Comparison of ENCODE assay signal across 9 mouse cellular contexts in the genomic region with DNA sequence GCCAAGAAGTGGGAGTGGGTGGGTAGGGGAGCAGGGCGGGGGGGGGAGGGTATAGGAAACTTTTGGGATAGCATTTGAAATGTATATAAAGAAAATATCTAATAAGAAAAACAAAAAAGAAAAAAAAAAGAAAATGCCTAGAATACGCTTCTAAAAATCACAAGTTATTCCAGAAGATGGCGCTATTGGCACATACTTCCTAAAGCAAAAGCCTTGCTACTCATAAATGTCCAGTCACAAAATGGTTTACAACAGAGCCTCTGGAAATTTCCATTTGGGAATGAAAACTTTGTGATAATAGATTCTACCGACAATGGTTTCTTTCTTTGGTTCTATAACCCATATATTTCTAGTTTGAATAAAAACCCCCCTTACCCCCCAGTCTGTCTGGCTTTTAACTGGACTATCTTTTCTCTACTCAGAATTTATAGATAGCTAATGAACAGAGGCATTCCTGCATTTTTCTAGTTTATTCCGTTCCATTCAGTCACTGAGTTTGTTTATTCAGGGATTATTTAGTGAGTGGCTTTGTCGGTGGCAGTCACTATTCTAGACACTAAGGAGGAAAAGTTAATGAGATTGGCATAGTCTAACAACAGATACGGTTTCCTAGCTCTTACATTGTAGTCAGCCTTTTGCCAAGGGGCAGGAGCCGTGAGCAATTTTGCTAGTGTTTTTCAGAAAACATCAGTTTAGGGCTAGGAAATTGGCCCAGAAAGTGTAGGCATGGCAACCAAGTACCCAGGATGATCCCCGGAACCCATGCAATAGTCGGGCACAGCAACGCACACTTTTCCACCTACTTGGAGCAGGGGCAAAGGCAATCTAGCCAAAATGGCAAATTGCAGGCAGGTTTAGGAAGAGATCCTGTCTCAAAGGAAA. TPM values are rescaled to one million over a fixed set of nuclear protein-coding genes. Genes with fewer than 3 reads are reported as not detected.
DNase-seq lines count a peak whose midpoint lies in the region; ATAC-seq and TF ChIP-seq lines count a peak whose summit lies in the region.
"Had no signal": no experiment of that assay in that cellular context is flagged by ENCODE, and none has a peak within 500 bp of the region (broad histone marks: within the 10 kb centered on the region; RNA-seq: fewer than 3 reads in every experiment).

No protein-coding gene starts in this region.

- H3K4me3 ChIP-seq in forebrain, embryonic 13.5 days = no peak overlapping the region
- H3K4me3 ChIP-seq in forebrain, embryonic 12.5 days (replicated peaks) = no peak overlapping the region
- no peak overlapping the region for H3K4me3 ChIP-seq in liver, embryonic 14.5 days (ENCODE audit: insufficient read depth in 1 of 2, low read depth in 2 of 2, low read length in 2 of 2)
- no peak overlapping the region for H3K4me3 ChIP-seq in midbrain, embryonic 14.5 days (replicated peaks; ENCODE audit: low read depth, low read length)

- no peaks in the 10 kb centered on the region for H3K9me3 ChIP-seq in forebrain, embryonic 13.5 days (replicated peaks)
- no peaks in the 10 kb centered on the region for H3K9me3 ChIP-seq in forebrain, embryonic 12.5 days
- H3K9me3 ChIP-seq in liver, embryonic 14.5 days (ENCODE audit: control insufficient read depth, low read length) = no peaks in the 10 kb centered on the region
- no peaks in the 10 kb centered on the region for H3K9me3 ChIP-seq in midbrain, embryonic 14.5 days (ENCODE audit: control insufficient read depth, low read length)

- H3K9ac ChIP-seq in forebrain, embryonic 13.5 days = no peak overlapping the region
- no peak overlapping the region for H3K9ac ChIP-seq in forebrain, embryonic 12.5 days
- no peak overlapping the region for H3K9ac ChIP-seq in liver, embryonic 14.5 days (replicated peaks)
- H3K9ac ChIP-seq in midbrain, embryonic 14.5 days (replicated peaks; ENCODE audit: low read length) = no peak overlapping the region

- ATAC-seq in forebrain, embryonic 13.5 days = peak; percentile 45; the same call in 1 of the 2 replicates
- ATAC-seq in forebrain, embryonic 12.5 days (ENCODE audit: low FRiP score) = no peak
- no peak for ATAC-seq in liver, embryonic 14.5 days (ENCODE audit: insufficient read depth)
- ATAC-seq in midbrain, embryonic 14.5 days (ENCODE audit: low FRiP score, low TSS enrichment) = no peak
- ATAC-seq in erythroid progenitor cell, adult 5-6 weeks (replicated peaks; ENCODE audit: low FRiP score, poor library complexity, severe bottlenecking) = no peak

- no peaks in the 10 kb centered on the region for H3K36me3 ChIP-seq in forebrain, embryonic 13.5 days (ENCODE audit: poor library complexity, severe bottlenecking)
- no peaks in the 10 kb centered on the region for H3K36me3 ChIP-seq in forebrain, embryonic 12.5 days (replicated peaks)
- no peaks in the 10 kb centered on the region for H3K36me3 ChIP-seq in liver, embryonic 14.5 days (replicated peaks; ENCODE audit: control insufficient read depth, insufficient read depth, low read depth)
- no peaks in the 10 kb centered on the region for H3K36me3 ChIP-seq in midbrain, embryonic 14.5 days (ENCODE audit: control insufficient read depth, insufficient read depth, low read length)

- H3K27ac ChIP-seq in forebrain, embryonic 13.5 days = no peak overlapping the region
- H3K27ac ChIP-seq in forebrain, embryonic 12.5 days = no peak overlapping the region
- H3K27ac ChIP-seq in liver, embryonic 14.5 days = no peak overlapping the region
- H3K27ac ChIP-seq in midbrain, embryonic 14.5 days (replicated peaks; ENCODE audit: low read depth, low read length) = no peak overlapping the region

- no peak for DNase-seq in liver, embryonic 14.5 days (ENCODE audit: low read depth in 3 of 3, low spot score in 3 of 3)
- no peak for DNase-seq in liver
- peak; percentile 38 for DNase-seq in embryo, embryonic 11.5 days (ENCODE audit: low read depth, low spot score)
- DNase-seq in midbrain, embryonic 14.5 days = peak; percentile 88
- no peak for DNase-seq in thymus, adult 18-20 months

- 33% methylated on average over 11 of the region's 11 CpGs for WGBS in forebrain, embryonic 13.5 days
- 39% methylated on average over 11 of the region's 11 CpGs for WGBS in forebrain, embryonic 12.5 days
- 47% methylated on average over 11 of the region's 11 CpGs for WGBS in liver, embryonic 14.5 days (ENCODE audit: insufficient replicate concordance)
- 38% methylated on average over 11 of the region's 11 CpGs for WGBS in midbrain, embryonic 14.5 days

- TF ChIP-seq CTCF in liver, embryonic 14.5 days (IDR thresholded peaks at IDR 0.05; ENCODE audit: low read depth) = 0 out of 2 replicates have a peak, but pooled peaks have one; percentile 4

- 0 out of 2 replicates have a peak, but pooled peaks cover 4% of the 10 kb centered on the region for H3K27me3 ChIP-seq in forebrain, embryonic 13.5 days
- H3K27me3 ChIP-seq in forebrain, embryonic 12.5 days = peaks cover 13% of the 10 kb centered on the region
- no peaks in the 10 kb centered on the region for H3K27me3 ChIP-seq in liver, embryonic 14.5 days (ENCODE audit: control insufficient read depth, insufficient read depth, low read length)
- 0 out of 2 replicates have a peak, but pooled peaks cover 7% of the 10 kb centered on the region for H3K27me3 ChIP-seq in midbrain, embryonic 14.5 days (ENCODE audit: control insufficient read depth, insufficient read depth, low read length)

- no peak overlapping the region for H3K4me2 ChIP-seq in forebrain, embryonic 13.5 days
- H3K4me2 ChIP-seq in forebrain, embryonic 12.5 days = no peak overlapping the region
- no peak overlapping the region for H3K4me2 ChIP-seq in liver, embryonic 14.5 days (ENCODE audit: low read depth)
- H3K4me2 ChIP-seq in midbrain, embryonic 14.5 days (ENCODE audit: low read length) = peak overlapping the region; percentile 12; the same call in 1 of the 2 replicates

- TF ChIP-seq EP300 in liver, embryonic 14.5 days (IDR thresholded peaks at IDR 0.05; ENCODE audit: low read depth) = no peak

- H3K4me1 ChIP-seq in forebrain, embryonic 13.5 days = no peaks in the 10 kb centered on the region
- no peaks in the 10 kb centered on the region for H3K4me1 ChIP-seq in forebrain, embryonic 12.5 days
- H3K4me1 ChIP-seq in liver, embryonic 14.5 days (replicated peaks; ENCODE audit: control insufficient read depth in 2 of 2, insufficient read depth in 2 of 2, low read length in 1 of 2) = no peaks in the 10 kb centered on the region
- no peaks in the 10 kb centered on the region for H3K4me1 ChIP-seq in midbrain, embryonic 14.5 days (ENCODE audit: control insufficient read depth, insufficient read depth, low read length)

RNA-seq across cellular contexts. Expression of a gene that starts 35.5 kb away (rescaled TPM):
- polyA plus RNA-seq in forebrain, embryonic 13.5 days (2015; fragmentation: Nextera tagmentation; extraction: Ambion mirVana) = not detected in 2 replicates
- 0.35 and 0.38 TPM in 2 replicates for polyA plus RNA-seq in forebrain, embryonic 12.5 days (2016; fragmentation: Nextera tagmentation; extraction: Ambion mirVana)
- polyA plus RNA-seq in liver, embryonic 14.5 days (2012; rRNA removed) = 0.05 TPM in 1 of 2 replicates, not detected in the other
- polyA plus RNA-seq in liver, embryonic 14.5 days (2014; fragmentation: Nextera tagmentation; extraction: Ambion mirVana) = not detected in 2 replicates
- polyA plus RNA-seq in midbrain, embryonic 14.5 days (2014; fragmentation: Nextera tagmentation; extraction: Ambion mirVana) = not detected in 2 replicates
- not detected in 2 replicates for total RNA-seq in erythroid progenitor cell, adult 5-6 weeks (2015; ENCODE audit: low replicate concordance)
- total RNA-seq in erythroid progenitor cell, adult 5-6 weeks (2017; ENCODE audit: low replicate concordance) = not detected in 2 replicates
- polyA plus RNA-seq: intestine, embryonic 14.5 days had no signal

Comparison
In these comparisons a context has a peak if more than half of its experiments do, and no peak if none do; other contexts are left out.
1. DNase-seq: peak in embryo, embryonic 11.5 days (single experiment) and midbrain, embryonic 14.5 days (single experiment); none in liver, embryonic 14.5 days (0 of 3), liver (single experiment) and thymus, adult 18-20 months (0 of 2).